Mouse (Mus musculus) CH12.LX (cell line): ENCODE results near the gene Dio1. TPM values are rescaled to one million over a fixed set of nuclear protein-coding genes. Genes with fewer than 3 reads are reported as not detected.

Experiments used
- DNase-seq: peaks from one replicate; pipeline ENCODE4 v3.0.0-alpha.2; 2013; ENCODE audit errors: extremely low read depth
- H3K27ac ChIP-seq: 2 replicates; pipeline ENCODE4 v1.5.1; 2012; ENCODE audit warnings: low read depth, mild to moderate bottlenecking, control low read depth, moderate library complexity; ENCODE audit not compliant: insufficient read depth
- H3K27me3 ChIP-seq: replicated peaks from 2 replicates; pipeline ENCODE3; 2012; ENCODE audit warnings: inconsistent platforms
- H3K36me3 ChIP-seq, 2 experiments: replicated peaks in 1 of 2; 2 replicates each; pipeline versions ENCODE3 to v1.6.1; 2012; ENCODE audit warnings: inconsistent platforms in 1 of 2, low read length in 1 of 2, mild to moderate bottlenecking in 1 of 2, mixed read lengths in 1 of 2, moderate library complexity in 1 of 2; ENCODE audit not compliant: control insufficient read depth in 1 of 2, insufficient read depth in 1 of 2
- H3K4me1 ChIP-seq, 2 experiments: 2 replicates each; pipeline ENCODE4 v1.6.1; 2012; ENCODE audit warnings: inconsistent platforms in 1 of 2, moderate library complexity in 1 of 2; ENCODE audit not compliant: insufficient read depth in 2 of 2, control insufficient read depth in 1 of 2
- H3K4me2 ChIP-seq: 2 replicates; pipeline ENCODE4 v1.6.1; 2012; ENCODE audit warnings: low read depth, mild to moderate bottlenecking, control low read depth; ENCODE audit not compliant: poor library complexity, insufficient read depth, severe bottlenecking
- H3K4me3 ChIP-seq, 3 experiments: fragments of 150-350 bp in 1 of 3; sonication (generic) in 1 of 3; replicated peaks in 1 of 3; 2 replicates each; pipeline versions ENCODE3 to v1.5.1; 2011 to 2012; ENCODE audit warnings: low read depth in 2 of 3, low read length in 2 of 3, mild to moderate bottlenecking in 2 of 3, moderate library complexity in 2 of 3, control low read depth in 1 of 3, improper control_type of control experiment in 1 of 3, inconsistent platforms in 1 of 3, mixed read lengths in 1 of 3; ENCODE audit not compliant: poor library complexity in 1 of 3
- H3K79me2 ChIP-seq: replicated peaks from 2 replicates; pipeline ENCODE4 v1.6.1; 2012; ENCODE audit warnings: mild to moderate bottlenecking, moderate library complexity; ENCODE audit not compliant: control insufficient read depth, poor library complexity, insufficient read depth, severe bottlenecking; ENCODE audit errors: extremely low read depth
- H3K9ac ChIP-seq: 2 replicates; pipeline ENCODE4 v1.6.1; 2012; ENCODE audit warnings: low read depth, mild to moderate bottlenecking, control low read depth, moderate library complexity; ENCODE audit not compliant: insufficient read depth
- H3K9me3 ChIP-seq: replicated peaks from 2 replicates; pipeline ENCODE3; 2012; ENCODE audit warnings: low read length, inconsistent platforms, mixed read lengths
- CHD2 ChIP-seq: IDR thresholded peaks from 2 replicates; pipeline ENCODE4 v1.6.1; 2011; ENCODE audit warnings: low read length, improper control_type of control experiment
- CTCF ChIP-seq, 2 experiments: IDR thresholded peaks in 1 of 2; conservative IDR thresholded peaks in 1 of 2; 2 replicates each; pipeline ENCODE4 v1.5.1; 2011 to 2012; ENCODE audit warnings: low read depth in 2 of 2, low read length in 2 of 2, improper control_type of control experiment in 1 of 2, inconsistent platforms in 1 of 2, mild to moderate bottlenecking in 1 of 2, moderate library complexity in 1 of 2
- ELF1 ChIP-seq: IDR thresholded peaks from 2 replicates; pipeline ENCODE4 v1.6.1; 2014; ENCODE audit warnings: low read depth, mild to moderate bottlenecking, inconsistent platforms, low read length, improper control_type of control experiment
- EP300 ChIP-seq: IDR thresholded peaks from 2 replicates; pipeline ENCODE4 v1.6.1; 2011; ENCODE audit warnings: low read length, improper control_type of control experiment
- HCFC1 ChIP-seq: IDR thresholded peaks from 2 replicates; pipeline ENCODE4 v1.6.1; 2012; ENCODE audit warnings: low read depth, mild to moderate bottlenecking, inconsistent platforms, low read length, improper control_type of control experiment
- IRF4 ChIP-seq: IDR thresholded peaks from 2 replicates; pipeline ENCODE4 v1.6.1; 2014; ENCODE audit warnings: low read depth, mild to moderate bottlenecking, inconsistent platforms, low read length, improper control_type of control experiment
- JUN ChIP-seq: IDR thresholded peaks from 2 replicates; pipeline ENCODE4 v1.6.1; 2011; ENCODE audit warnings: low read depth, mild to moderate bottlenecking, low read length, improper control_type of control experiment, moderate library complexity; ENCODE audit not compliant: insufficient read depth
- KAT2A ChIP-seq: IDR thresholded peaks from 2 replicates; pipeline ENCODE4 v1.6.1; 2012; ENCODE audit warnings: low read length, improper control_type of control experiment, inconsistent platforms; ENCODE audit not compliant: insufficient replicate concordance
- MAFK ChIP-seq: IDR thresholded peaks from 2 replicates; pipeline ENCODE4 v1.6.1; 2011; ENCODE audit warnings: low read length, improper control_type of control experiment; ENCODE audit not compliant: insufficient replicate concordance
- MAX ChIP-seq: IDR thresholded peaks from 2 replicates; pipeline ENCODE4 v1.6.1; 2011; ENCODE audit warnings: low read length, improper control_type of control experiment
- RAD21 ChIP-seq: IDR thresholded peaks from 2 replicates; pipeline ENCODE4 v1.6.1; 2011; ENCODE audit warnings: low read depth, mild to moderate bottlenecking, low read length, improper control_type of control experiment, moderate library complexity
- RCOR1 ChIP-seq: conservative IDR thresholded peaks from 2 replicates; pipeline ENCODE4 v1.6.1; 2012; ENCODE audit warnings: low read depth, mild to moderate bottlenecking, inconsistent platforms, low read length, improper control_type of control experiment
- SIN3A ChIP-seq: IDR thresholded peaks from 2 replicates; pipeline ENCODE4 v1.6.1; 2012; ENCODE audit warnings: low read length, improper control_type of control experiment, inconsistent platforms
- SMC3 ChIP-seq: IDR thresholded peaks from 2 replicates; pipeline ENCODE4 v1.6.1; 2011; ENCODE audit warnings: low read depth, low read length, improper control_type of control experiment
- TCF12 ChIP-seq: IDR thresholded peaks from 2 replicates; pipeline ENCODE4 v1.6.1; 2014; ENCODE audit warnings: low read depth, mild to moderate bottlenecking, inconsistent platforms, low read length, improper control_type of control experiment
- USF2 ChIP-seq: conservative IDR thresholded peaks from 2 replicates; pipeline ENCODE4 v1.6.1; 2011; ENCODE audit warnings: low read depth, low read length, improper control_type of control experiment
- ZC3H11A ChIP-seq: IDR thresholded peaks from 2 replicates; pipeline ENCODE4 v1.6.1; 2012; ENCODE audit warnings: low read depth, mild to moderate bottlenecking, inconsistent platforms, low read length, improper control_type of control experiment
- ZNF384 ChIP-seq: IDR thresholded peaks from 2 replicates; pipeline ENCODE4 v1.6.1; 2012; ENCODE audit warnings: low read depth, low read length, improper control_type of control experiment, inconsistent platforms
- dilution Hi-C: fragments of 300-500 bp; cut with MboI; formaldehyde crosslinking; loops from 2 replicates; pipeline ENCODE4 v1.14.3; 2020; ENCODE audit warnings: low sequenced_read_pairs; ENCODE audit not compliant: extremely low pct_unique_long_range_greater_than_20kb, extremely low pct_ligation_motif_present
- in situ Hi-C: fragments of 300-500 bp; cut with MboI; formaldehyde crosslinking; loops from 3 replicates; pipeline ENCODE4 v1.14.3; 2019; ENCODE audit warnings: low sequenced_read_pairs, low pct_ligation_motif_present, low pct_unique_long_range_greater_than_20kb, mixed read lengths
- polyA plus RNA-seq: library from polyadenylated mRNA; unstranded; fragments of >175 nt; gene quantifications from 2 replicates; pipeline ENCODE4 v1.2.1, GENCODE M21; 2012; ENCODE audit warnings: low read depth; ENCODE audit not compliant: insufficient read length
- total RNA-seq, 2 experiments: library from RNA; depleted of rRNA; stranded (reverse); fragments of 300-350 nt in 1 of 2; fragments of >200 nt in 1 of 2; gene quantifications; 2 replicates each; pipeline ENCODE4 v1.2.3; 2012 to 2014

Gene Dio1
- total and polyA plus RNA-seq, 3 experiments: 0.23 to 1.3 (median 0.25) TPM

DNA sequence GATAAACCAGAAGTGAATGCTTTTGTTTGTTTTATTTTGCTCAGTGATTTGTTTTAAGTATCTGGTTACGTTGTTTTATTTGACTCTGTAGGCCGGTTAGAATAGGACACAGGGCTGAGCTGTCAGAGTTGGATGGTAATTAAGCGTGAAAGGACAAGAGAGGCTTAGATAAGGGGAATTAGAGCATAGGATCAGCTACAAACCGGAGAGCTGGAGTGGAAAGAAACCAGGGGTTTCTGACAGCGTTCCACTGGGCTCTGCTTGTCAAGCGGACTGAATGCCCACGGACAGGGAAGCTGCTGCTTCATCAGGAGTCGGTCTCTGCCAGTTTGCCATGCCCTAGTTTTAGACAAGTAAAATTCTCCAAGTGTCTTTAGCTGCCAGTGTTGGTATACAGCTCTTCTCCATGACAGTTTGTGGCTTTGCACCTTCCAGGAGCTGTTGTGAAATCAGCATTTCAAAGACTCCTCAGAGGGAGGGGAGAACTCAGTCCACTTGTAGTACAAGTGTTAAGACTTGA lies 28.7 kb downstream of the Dio1 start:
- Histone ChIP-seq H3K27ac (no peak overlapping the region), H3K4me1 (peaks cover 0 to 5% of the 10 kb centered on the region in 2 experiments; a peak in 1 of 4 replicates), H3K36me3 (peaks cover 3 to 23% of the 10 kb centered on the region in 2 experiments), H3K4me2 (no peak overlapping the region), H3K4me3 (no peak overlapping the region), H3K9me3 (no peaks in the 10 kb centered on the region), H3K9ac (no peak overlapping the region), H3K27me3 (no peaks in the 10 kb centered on the region), H3K79me2 (no peaks in the 10 kb centered on the region)
- dilution Hi-C loops: no loop called here
- no peak for DNase-seq
- TF ChIP-seq RAD21: no peak
- no peak for TF ChIP-seq IRF4
- TF ChIP-seq MAFK: no peak
- TF ChIP-seq ELF1: no peak
- no peak for TF ChIP-seq TCF12
- in situ Hi-C loops: no loop called here

DNA sequence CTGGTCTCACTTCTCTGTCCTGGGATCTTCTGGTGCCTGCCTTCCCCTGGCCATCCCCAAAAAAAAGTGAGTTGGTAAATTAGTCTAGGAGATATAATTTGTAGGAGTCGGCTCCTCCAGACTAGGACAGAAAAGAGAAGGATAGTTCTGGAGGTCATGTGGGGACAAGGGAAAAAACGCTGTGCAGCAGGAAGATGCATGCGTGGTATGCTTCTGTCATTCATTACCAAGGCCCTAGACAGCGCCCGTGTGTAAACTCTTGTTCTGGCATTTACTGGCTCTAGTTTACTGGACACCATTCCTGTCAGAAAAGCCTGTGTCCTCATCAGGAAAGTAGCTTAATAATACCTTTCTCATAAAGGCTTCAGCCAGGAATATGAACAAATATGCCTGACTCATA lies 32.5 kb downstream of the Dio1 start:
- dilution Hi-C loops (no loop called here), in situ Hi-C loops (no loop called here)
- Histone ChIP-seq H3K79me2 (no peaks in the 10 kb centered on the region), H3K36me3 (peaks cover 0 to 10% of the 10 kb centered on the region in 2 experiments), H3K4me2 (no peak overlapping the region), H3K9me3 (no peaks in the 10 kb centered on the region), H3K9ac (no peak overlapping the region), H3K4me3 (no peak overlapping the region), H3K27ac (no peak overlapping the region), H3K27me3 (no peaks in the 10 kb centered on the region), H3K4me1 (no peaks in the 10 kb centered on the region)
- no peak for TF ChIP-seq CTCF (conservative IDR thresholded peaks at IDR 0.05 in 1 of 2, IDR thresholded peaks at IDR 0.05 in 1 of 2; ENCODE audit: low read depth in 2 of 2, low read length in 2 of 2)
- TF ChIP-seq SMC3: no peak
- TF ChIP-seq ZC3H11A: no peak
- no peak for TF ChIP-seq RAD21
- no peak for TF ChIP-seq JUN
- no peak for TF ChIP-seq EP300
- TF ChIP-seq USF2: no peak
- TF ChIP-seq ZNF384: no peak
- no peak for TF ChIP-seq KAT2A
- no peak for TF ChIP-seq SIN3A
- TF ChIP-seq HCFC1: no peak
- TF ChIP-seq MAX: no peak
- no peak for TF ChIP-seq CHD2
- TF ChIP-seq RCOR1: no peak
- no peak for DNase-seq
